8 mouse cellular contexts compared by ENCODE assay signal in the genomic region with DNA sequence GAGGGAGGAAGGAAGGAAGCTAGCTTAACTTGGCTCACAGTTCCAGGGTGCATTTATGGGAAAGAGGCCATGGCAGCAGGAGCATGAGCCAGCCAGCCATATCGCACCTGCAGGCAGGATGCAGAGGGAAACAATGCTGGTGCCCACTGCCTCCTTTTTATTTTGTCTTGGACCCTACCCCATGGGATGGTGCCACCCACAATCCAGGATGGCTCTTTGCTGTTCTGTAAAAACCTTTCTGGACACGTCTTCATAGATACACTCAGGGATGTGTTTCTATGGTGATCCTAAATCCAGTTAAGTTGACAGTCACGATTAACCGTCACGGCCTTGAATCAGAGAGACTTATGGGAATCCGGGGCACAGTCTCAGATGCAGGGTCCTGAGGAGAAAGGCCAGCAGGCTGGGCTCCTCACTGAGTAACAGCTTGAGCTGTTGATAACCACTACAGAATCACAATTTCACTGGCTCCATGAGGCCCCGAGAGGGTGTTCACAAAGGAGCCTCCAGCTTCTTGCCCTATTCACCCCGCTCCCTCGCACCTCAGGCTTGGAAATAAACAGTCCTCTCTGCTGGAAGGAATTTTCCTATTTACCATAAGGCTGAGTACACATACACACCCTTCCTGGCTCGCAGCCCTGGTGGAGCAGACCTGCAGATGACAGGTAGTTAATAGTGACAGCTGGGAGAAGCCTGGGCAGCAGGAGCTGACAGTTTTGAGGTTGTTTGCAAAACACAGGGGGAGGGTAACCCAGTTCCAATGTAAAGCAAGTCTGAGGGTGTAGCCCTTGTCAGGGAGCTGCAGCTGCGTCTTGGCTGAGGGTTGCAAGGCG. TPM values are rescaled to one million over a fixed set of nuclear protein-coding genes. Genes with fewer than 3 reads are reported as not detected.
A peak's percentile ranks its signal among the peaks of the same experiment; 100 is the strongest.
DNase-seq lines count a peak whose midpoint lies in the region; ATAC-seq and TF ChIP-seq lines count a peak whose summit lies in the region.

No protein-coding gene starts in this region.

- DNase-seq in urinary bladder, postnatal 14 days (ENCODE audit: low spot score), result peak; percentile 66
- DNase-seq in urinary bladder, adult 2 months (ENCODE audit: low spot score), result no peak
- DNase-seq in lung, adult 2 months, result peak; percentile 47
- no peak for DNase-seq in B cell, adult 2 months
- no peak for DNase-seq in spleen, adult 18-20 months
- DNase-seq in layer of hippocampus, adult 9-10 months (ENCODE audit: low spot score), result no peak

- no peak for TF ChIP-seq POLR2A in lung, adult 2 months (IDR thresholded peaks at IDR 0.05; ENCODE audit: borderline replicate concordance, extremely low read depth, low read depth, low read length)

- TF ChIP-seq CTCF in lung, adult 2 months (IDR thresholded peaks at IDR 0.05; ENCODE audit: insufficient read depth, low read length), result no peak

- H3K9ac ChIP-seq in forebrain, embryonic 16.5 days (replicated peaks; ENCODE audit: low read depth, low read length), result no peak overlapping the region; the same call in 1 of the 2 replicates
- peak overlapping the region; percentile 22; the same call in 1 of the 2 replicates for H3K9ac ChIP-seq in stomach, embryonic 16.5 days (ENCODE audit: low read length)

- peak overlapping the region; percentile 19; the same call in 1 of the 2 replicates for H3K4me2 ChIP-seq in forebrain, embryonic 16.5 days (ENCODE audit: low read length)
- peak overlapping the region; percentile 41; the same call in 1 of the 2 replicates for H3K4me2 ChIP-seq in stomach, embryonic 16.5 days (ENCODE audit: low read depth, low read length)

- peaks cover 14% of the 10 kb centered on the region for H3K4me1 ChIP-seq in forebrain, embryonic 16.5 days (replicated peaks; ENCODE audit: control insufficient read depth, insufficient read depth, low read length)
- H3K4me1 ChIP-seq in lung, adult 2 months (ENCODE audit: control insufficient read depth, insufficient read depth, low read length), result peaks cover 8% of the 10 kb centered on the region
- peaks cover 29% of the 10 kb centered on the region for H3K4me1 ChIP-seq in stomach, embryonic 16.5 days (ENCODE audit: control insufficient read depth, insufficient read depth, low read length)

- no peaks in the 10 kb centered on the region for H3K36me3 ChIP-seq in forebrain, embryonic 16.5 days (ENCODE audit: control insufficient read depth, insufficient read depth)
- H3K36me3 ChIP-seq in stomach, embryonic 16.5 days (ENCODE audit: control insufficient read depth, insufficient read depth, low read length), result no peaks in the 10 kb centered on the region

- H3K4me3 ChIP-seq in forebrain, embryonic 16.5 days (replicated peaks; ENCODE audit: low read length), result no peak overlapping the region
- no peak overlapping the region for H3K4me3 ChIP-seq in lung, adult 2 months (replicated peaks; ENCODE audit: extremely low read depth, low read depth, low read length)
- 0 out of 2 replicates have a peak overlapping the region, but pooled peaks have one; percentile 1 for H3K4me3 ChIP-seq in stomach, embryonic 16.5 days (replicated peaks; ENCODE audit: low read length)

- peaks cover 2% of the 10 kb centered on the region; the same call in 1 of the 2 replicates for H3K9me3 ChIP-seq in forebrain, embryonic 16.5 days (ENCODE audit: control insufficient read depth, low read length)
- no peaks in the 10 kb centered on the region for H3K9me3 ChIP-seq in stomach, embryonic 16.5 days (replicated peaks; ENCODE audit: control insufficient read depth, low read length)

- peak overlapping the region; percentile 20; the same call in 1 of the 2 replicates for H3K27ac ChIP-seq in forebrain, embryonic 16.5 days (ENCODE audit: low read length)
- H3K27ac ChIP-seq in stomach, embryonic 16.5 days (ENCODE audit: low read length), result peak overlapping the region; percentile 73

- H3K27me3 ChIP-seq in forebrain, embryonic 16.5 days (replicated peaks; ENCODE audit: control insufficient read depth, insufficient read depth, low read length), result no peaks in the 10 kb centered on the region
- H3K27me3 ChIP-seq in stomach, embryonic 16.5 days (ENCODE audit: control insufficient read depth, insufficient read depth, low read length), result no peaks in the 10 kb centered on the region

- WGBS in forebrain, embryonic 16.5 days, result 22% methylated on average over 12 of the region's 12 CpGs
- WGBS in lung, adult 2 months, result 53% methylated on average over 12 of the region's 12 CpGs
- WGBS in stomach, embryonic 16.5 days, result 16% methylated on average over 12 of the region's 12 CpGs

- peak; percentile 91 for ATAC-seq in forebrain, embryonic 16.5 days
- ATAC-seq in stomach, embryonic 16.5 days (ENCODE audit: insufficient read depth, low FRiP score), result peak; percentile 90

RNA-seq across cellular contexts. Expression of a gene that starts 17.1 kb away (rescaled TPM):
- polyA plus RNA-seq in urinary bladder, adult 2 months (2012; rRNA removed), result 140 and 183 TPM in 2 replicates
- polyA plus RNA-seq in forebrain, embryonic 16.5 days (2015; fragmentation: Nextera tagmentation; extraction: Ambion mirVana), result 21.1 and 27.1 TPM in 2 replicates
- polyA plus RNA-seq in lung, adult 2 months (2012; rRNA removed), result 54.7 and 80.5 TPM in 2 replicates
- 132 and 141 TPM in 2 replicates for polyA plus RNA-seq in stomach, embryonic 16.5 days (2015; fragmentation: Nextera tagmentation; extraction: Ambion mirVana)

Comparison
In these comparisons a context has a peak if more than half of its experiments do, and no peak if none do; other contexts are left out.
1. DNase-seq: peak in urinary bladder, postnatal 14 days (single experiment) and lung, adult 2 months (single experiment); none in urinary bladder, adult 2 months (single experiment), B cell, adult 2 months (0 of 2), spleen, adult 18-20 months (0 of 2) and layer of hippocampus, adult 9-10 months (single experiment).